Mouse (Mus musculus) heart, postnatal 25 days (tissue): ENCODE data around the gene Wdr20. TPM values are rescaled to one million over a fixed set of nuclear protein-coding genes. Genes with fewer than 3 reads are reported as not detected.
"Not testable (repeated sequence)": the region's sequence is repeated elsewhere in the genome, so short reads cannot be mapped to it uniquely, and the experiment has no call there.

Source experiments
- DNase-seq: peaks from one replicate; pipeline ENCODE4 v3.0.0; 2022; ENCODE audit warnings: low spot score
- intact Hi-C: fragments of 180-260 bp; cut with DNase I; formaldehyde crosslinking; loops from one replicate; pipeline ENCODE4 v1.15.1; 2025
- total RNA-seq, 2 experiments: library from RNA; stranded (reverse); gene quantifications; 2 replicates each; pipeline ENCODE4 v1.2.3; 2021

Gene Wdr20
- 10 to 100 TPM; 27.9 to 28.6 TPM for total RNA-seq

GRCm38 (mm10) chr12:110737170-110738157, at the start of gene Wdr20:
Gene Wdr20 (plus strand): TSS chr12:110737944.
- peak; percentile 94 for DNase-seq
- intact Hi-C loops, result loop anchor here (5.0 kb wide), 1 partner anchor 105 kb away; the partner anchor contains the start of gene Mok

DNA sequence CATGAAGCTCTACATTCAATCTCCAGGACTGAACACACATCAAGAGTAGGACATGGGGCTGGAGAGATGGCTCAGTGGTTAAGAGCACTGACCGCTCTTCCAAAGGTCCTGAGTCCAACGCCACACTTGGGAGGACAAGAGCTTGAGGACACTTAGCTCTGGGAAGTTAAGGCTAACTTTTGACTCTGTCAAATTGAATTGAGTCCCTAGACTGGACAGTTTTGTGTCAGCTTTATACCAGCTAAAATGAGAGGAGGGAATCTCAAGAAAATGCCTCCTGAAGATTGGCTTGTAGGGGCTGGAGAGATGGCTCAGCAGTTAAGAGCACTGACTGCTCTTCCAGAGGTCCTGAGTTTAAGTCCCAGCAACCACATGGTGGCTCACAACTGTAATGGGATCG, 48.8 kb upstream of the Wdr20 start:
- intact Hi-C loops, DNase-seq: not testable (repeated sequence)

- intact Hi-C loops, result no loop called here
- no peak for DNase-seq
These were observed 47.7 kb upstream of the Wdr20 start for GRCm38 (mm10) chr12:110689919-110690643.

- DNase-seq, intact Hi-C loops: not testable (repeated sequence)
These were observed 44.4 kb upstream of the Wdr20 start for GRCm38 (mm10) chr12:110693378-110693777.

GRCm38 (mm10) chr12:110695676-110696171, 42.0 kb upstream of the Wdr20 start:
- DNase-seq, result peak; percentile 12
- intact Hi-C loops, result loop anchor here (2.0 kb wide), 1 partner anchor 105 kb away; no protein-coding TSS in a partner anchor

DNA sequence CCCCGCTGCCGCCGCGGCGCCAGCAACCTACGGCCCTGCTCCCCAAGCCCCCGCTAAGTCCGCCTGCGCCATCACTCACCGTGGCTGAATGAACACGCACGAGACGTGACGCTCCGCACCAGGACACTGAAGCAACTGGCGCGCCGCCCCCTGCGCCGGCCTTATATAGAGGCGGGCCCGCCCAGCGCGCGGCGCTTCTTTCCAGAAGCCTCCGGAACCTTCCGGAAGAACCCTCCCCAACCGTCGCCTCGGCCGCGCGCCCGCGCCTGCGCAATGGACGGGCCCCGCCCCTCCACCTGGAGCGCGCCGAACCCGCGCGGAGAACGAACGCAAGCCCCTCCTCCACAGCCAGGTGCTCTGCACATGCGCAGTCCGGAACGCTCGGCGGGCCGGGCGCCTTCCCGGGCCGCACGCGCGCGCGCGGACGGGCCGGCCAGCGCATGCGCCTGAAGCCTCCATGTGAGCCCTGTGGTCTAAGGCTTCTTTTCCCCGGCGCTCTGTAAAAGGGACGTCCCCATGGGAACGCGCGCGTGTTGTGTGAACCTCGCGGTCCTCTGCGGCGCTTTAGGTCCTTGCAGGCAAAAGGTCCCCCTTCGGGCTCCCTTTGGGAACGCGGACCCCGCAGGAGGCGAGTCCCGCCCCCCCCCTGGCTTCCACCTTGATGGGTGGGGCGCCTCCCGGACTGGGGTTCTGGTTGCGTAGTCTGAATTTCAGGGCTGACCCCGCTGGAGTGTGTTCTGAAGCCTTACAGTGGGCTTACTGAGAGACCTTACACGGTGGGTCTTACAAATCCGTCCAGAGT, 41.4 kb upstream of the Wdr20 start:
- intact Hi-C loops, result loop anchor here (2.0 kb wide), 1 partner anchor 106 kb away; no protein-coding TSS in a partner anchor
- DNase-seq, result peak; percentile 96

- intact Hi-C loops, result loop anchor here (2.0 kb wide), 1 partner anchor 106 kb away; no protein-coding TSS in a partner anchor
- DNase-seq, result no peak
These were observed 40.8 kb upstream of the Wdr20 start for GRCm38 (mm10) chr12:110696975-110697400.

DNA sequence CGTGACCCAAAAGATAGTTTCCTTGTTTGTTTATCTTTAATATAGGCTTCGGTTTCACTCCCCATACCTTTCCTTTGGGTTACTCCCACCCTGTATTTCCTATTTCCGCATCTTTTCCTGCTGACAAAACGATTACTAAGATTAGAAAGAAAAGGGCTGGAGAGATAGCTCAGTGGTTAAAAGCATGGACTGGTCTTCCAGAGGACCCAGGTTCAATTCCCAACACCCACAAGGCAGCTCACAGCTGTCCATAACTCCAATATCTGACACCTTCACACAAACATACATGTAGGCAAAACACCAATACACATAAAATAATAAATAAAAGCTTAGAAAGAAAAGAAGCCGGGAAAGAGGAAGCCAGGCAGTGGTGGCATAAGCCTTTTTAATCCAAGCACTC, 40.3 kb upstream of the Wdr20 start:
- DNase-seq, result no peak
- intact Hi-C loops, result loop anchor here (2.0 kb wide), 1 partner anchor 107 kb away; no protein-coding TSS in a partner anchor

DNA sequence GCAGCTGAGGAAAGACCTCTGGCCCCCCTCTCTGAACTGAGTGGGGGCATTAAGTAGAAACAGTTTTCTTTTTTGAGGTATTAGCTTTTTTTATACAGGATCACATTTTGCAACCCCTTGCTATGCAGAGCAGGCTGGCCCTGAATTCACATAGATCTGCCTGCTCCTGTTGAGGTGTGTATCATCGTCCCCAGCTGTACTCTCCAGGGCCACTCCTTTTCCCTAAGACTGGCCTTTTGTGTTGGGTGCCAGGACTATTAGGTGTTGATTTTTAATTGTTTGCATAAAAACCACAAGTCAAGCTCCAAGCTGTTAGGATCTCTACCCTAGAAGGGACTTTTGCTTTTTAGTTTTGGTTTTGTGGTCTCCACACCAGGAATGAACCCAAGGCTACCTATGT, 39.7 kb upstream of the Wdr20 start:
- DNase-seq, result no peak
- intact Hi-C loops, result no loop called here

GRCm38 (mm10) chr12:110698523-110699170, 39.1 kb upstream of the Wdr20 start:
- intact Hi-C loops, result no loop called here
- DNase-seq, result no peak

- intact Hi-C loops, result no loop called here
- DNase-seq, result no peak
These were observed 38.6 kb upstream of the Wdr20 start for GRCm38 (mm10) chr12:110699171-110699547.

DNA sequence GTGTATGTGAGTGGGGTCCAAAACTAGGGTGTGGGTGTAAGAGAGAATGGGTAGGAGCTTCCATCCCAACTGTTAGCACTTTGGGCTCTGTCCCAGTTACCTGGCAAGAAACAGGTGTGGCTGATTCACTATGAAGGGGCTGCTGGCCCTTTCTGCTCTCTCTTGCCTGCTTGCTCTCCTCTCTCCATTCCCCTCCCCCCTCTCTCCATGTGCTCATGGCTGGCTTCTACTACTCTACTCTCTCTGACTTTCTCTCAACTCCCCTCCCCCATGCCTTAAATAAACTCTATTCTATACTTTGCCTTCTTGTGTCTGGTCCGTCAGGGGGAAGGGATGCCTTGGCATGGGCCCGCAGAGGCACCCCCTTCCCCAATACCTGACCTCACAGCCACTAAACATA, 37.0 kb upstream of the Wdr20 start:
- intact Hi-C loops, result loop anchor here (5.0 to 10.0 kb wide), 2 partner anchors 142 to 246 kb away; partner anchors contain the start of gene Mok
- DNase-seq, result no peak

- not testable (repeated sequence) for DNase-seq
- intact Hi-C loops, result loop anchor here (5.0 to 10.0 kb wide), 2 partner anchors 141 to 247 kb away; partner anchors contain the start of gene Mok
These were observed 36.4 kb upstream of the Wdr20 start for GRCm38 (mm10) chr12:110701363-110701762.

DNA sequence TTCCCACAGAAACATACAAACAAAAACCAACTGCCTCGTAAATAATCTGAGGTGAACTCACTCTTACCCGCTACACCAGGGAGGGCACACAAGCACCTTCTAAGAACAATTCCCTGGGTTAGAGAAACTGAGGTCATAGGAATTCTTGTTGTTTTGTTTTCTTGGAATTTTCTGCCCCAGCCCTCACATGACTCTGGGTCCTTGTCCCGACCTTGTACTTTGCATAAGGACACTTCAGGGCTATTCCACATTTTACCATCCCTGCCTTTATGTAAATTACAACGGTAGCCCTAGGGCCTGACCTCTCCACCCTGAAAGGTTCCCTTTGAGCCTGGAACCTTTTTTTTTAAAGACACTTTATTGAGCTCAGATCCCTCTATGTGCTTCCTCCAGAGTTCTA, 35.2 kb upstream of the Wdr20 start, which contains the start of gene Hsp90aa1:
Hsp90aa1 (minus strand) TSS at position 173 of the 400 bp plus-strand sequence.
- intact Hi-C loops, result loop anchor here (2.0 to 10.0 kb wide), 3 partner anchors 102 to 248 kb away; partner anchors contain the start of genes Dync1h1 and Mok
- DNase-seq, result no peak

DNA sequence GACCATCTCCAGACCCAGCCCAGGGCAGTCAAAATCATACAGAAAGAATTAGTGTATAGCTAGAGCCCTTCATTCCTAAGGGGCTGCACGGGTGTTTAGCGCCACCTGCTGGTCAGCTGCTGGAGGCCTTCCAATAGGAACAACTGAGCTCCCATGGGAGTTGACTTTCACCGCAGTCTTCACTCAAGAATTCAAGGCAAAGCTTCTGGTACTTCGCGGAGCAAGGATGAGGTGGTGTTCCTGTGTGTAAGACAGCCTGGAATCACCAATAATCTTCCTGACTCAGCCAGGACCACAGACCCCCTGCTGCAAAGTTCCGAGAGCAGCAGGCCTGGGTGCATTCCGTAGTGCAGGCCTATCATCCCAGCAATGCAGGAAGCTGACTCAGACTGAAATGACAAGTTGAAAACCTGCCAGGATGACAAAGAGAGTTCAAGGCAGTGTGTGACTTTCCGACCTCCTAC, 34.7 kb upstream of the Wdr20 start:
- intact Hi-C loops, result loop anchor here (1.0 to 10.0 kb wide), 4 partner anchors 102 to 284 kb away; partner anchors contain the start of genes Dync1h1 and Mok
- DNase-seq, result peak; percentile 65

DNA sequence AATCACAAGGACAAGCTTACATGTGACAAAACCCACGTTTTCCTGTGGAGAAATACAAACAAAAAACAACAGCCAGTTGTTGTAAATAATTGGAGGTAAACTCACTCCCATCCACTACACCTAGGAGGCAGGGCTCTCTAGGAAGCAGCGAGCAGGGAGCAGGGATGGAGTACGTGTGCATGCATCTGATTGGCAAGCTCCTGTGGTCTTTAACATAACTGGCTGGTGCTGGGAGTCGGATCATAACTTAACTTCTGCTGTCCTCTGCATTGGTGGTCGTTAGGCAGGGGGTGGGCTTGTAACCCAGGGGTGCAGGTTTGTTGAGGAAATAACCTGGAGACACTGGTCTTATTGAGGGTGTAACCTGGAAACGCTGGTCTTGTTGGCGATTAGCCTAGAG, 34.1 kb upstream of the Wdr20 start:
- intact Hi-C loops, result loop anchor here (1.0 to 10.0 kb wide), 4 partner anchors 103 to 284 kb away; partner anchors contain the start of genes Dync1h1 and Mok
- no peak for DNase-seq

DNA sequence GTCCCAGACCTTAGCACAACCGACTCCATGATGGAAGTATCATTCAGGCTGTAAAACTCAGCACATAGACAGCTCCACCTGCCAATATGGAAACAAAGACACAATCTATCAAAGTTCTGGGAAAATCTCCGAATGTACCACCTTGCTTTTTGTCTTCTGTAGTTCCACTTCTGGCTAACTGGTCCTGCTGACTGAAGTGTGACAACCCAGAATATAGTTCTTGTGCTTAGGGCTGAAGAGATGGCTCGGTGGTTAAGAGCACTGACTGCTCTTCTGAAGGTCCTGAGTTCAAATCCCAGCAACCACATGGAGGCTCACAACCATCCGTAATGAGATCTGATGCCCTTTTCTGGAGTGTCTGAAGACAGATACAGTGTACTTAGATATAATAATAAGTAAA, 32.3 kb upstream of the Wdr20 start:
- intact Hi-C loops, result loop anchor here (10.0 kb wide), 1 partner anchor 251 kb away; no protein-coding TSS in a partner anchor

More for the DNA sequence above, 32.3 kb upstream of the Wdr20 start:
- not testable (repeated sequence) for DNase-seq
